In the genomic region with DNA sequence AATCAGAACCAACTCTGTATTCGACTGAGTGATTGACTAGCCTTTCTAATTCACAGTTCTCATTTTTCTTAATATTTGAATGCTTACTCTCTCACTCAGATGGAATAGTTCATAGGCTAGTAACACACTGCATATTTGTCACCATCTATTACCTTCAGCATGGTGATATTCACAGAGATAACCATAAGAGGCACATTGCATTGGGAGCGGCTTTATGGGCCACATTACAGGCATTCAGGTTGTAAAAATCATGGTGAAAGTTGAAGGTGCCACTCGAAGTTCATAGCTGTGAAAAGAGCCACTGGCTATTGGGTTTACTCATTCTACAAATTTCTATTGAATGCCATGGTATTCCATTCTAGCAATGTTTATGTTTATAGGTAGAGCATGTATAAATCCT, we compare ENCODE assay signal across 16 mouse cellular contexts.
"Had no signal": no experiment of that assay in that cellular context is flagged by ENCODE, and none has a peak within 500 bp of the region (broad histone marks: within the 10 kb centered on the region; RNA-seq: fewer than 3 reads in every experiment).

No protein-coding gene starts in this region.

- H3K4me3 ChIP-seq: neural tube, embryonic 12.5 days; neural tube, embryonic 13.5 days; neural tube, embryonic 15.5 days; stomach, embryonic 15.5 days had no signal

- DNase-seq: retina, postnatal 1 day; right cerebral cortex, adult 18-20 months; right cerebral cortex, postnatal 14 days; right cerebral cortex, postnatal 25 days; right cerebral cortex, postnatal 4 days; spleen, adult 18-20 months; thymus, adult 18-20 months; thymus, adult 2 months; thymus, postnatal 14 days; thymus, postnatal 25 days; thymus, postnatal 36 days; thymus, postnatal 4 days had no signal

- H3K27ac ChIP-seq: neural tube, embryonic 12.5 days; neural tube, embryonic 13.5 days; neural tube, embryonic 15.5 days; stomach, embryonic 15.5 days had no signal

- H3K4me2 ChIP-seq: neural tube, embryonic 12.5 days; neural tube, embryonic 13.5 days; neural tube, embryonic 15.5 days; stomach, embryonic 15.5 days had no signal

- H3K9me3 ChIP-seq: neural tube, embryonic 12.5 days; neural tube, embryonic 13.5 days; neural tube, embryonic 15.5 days; stomach, embryonic 15.5 days had no signal

- H3K36me3 ChIP-seq: neural tube, embryonic 12.5 days; neural tube, embryonic 13.5 days; neural tube, embryonic 15.5 days; stomach, embryonic 15.5 days had no signal

- H3K27me3 ChIP-seq: neural tube, embryonic 12.5 days; neural tube, embryonic 13.5 days; neural tube, embryonic 15.5 days; stomach, embryonic 15.5 days had no signal

- H3K9ac ChIP-seq: neural tube, embryonic 12.5 days; neural tube, embryonic 13.5 days; neural tube, embryonic 15.5 days; stomach, embryonic 15.5 days had no signal

- H3K4me1 ChIP-seq: neural tube, embryonic 12.5 days; neural tube, embryonic 13.5 days; neural tube, embryonic 15.5 days; stomach, embryonic 15.5 days had no signal
